Mouse (Mus musculus) cortical plate, adult 2 months (tissue): ENCODE measurements around the gene B4galt7. TPM values are rescaled to one million over a fixed set of nuclear protein-coding genes. Genes with fewer than 3 reads are reported as not detected.
"Not testable (repeated sequence)": the region's sequence is repeated elsewhere in the genome, so short reads cannot be mapped to it uniquely, and the experiment has no call there.

Experiments used
- H3K27ac ChIP-seq: fragments of 200-500 bp; 2 replicates; pipeline ENCODE4 v1.5.1; 2012; ENCODE audit warnings: low read length, control low read depth, inconsistent platforms; ENCODE audit not compliant: insufficient read depth
- H3K4me1 ChIP-seq: fragments of 200-500 bp; 2 replicates; pipeline ENCODE4 v1.6.1; 2011; ENCODE audit warnings: low read length; ENCODE audit not compliant: control insufficient read depth, insufficient read depth
- H3K4me3 ChIP-seq: fragments of 200-500 bp; 2 replicates; pipeline ENCODE4 v1.5.1; 2011; ENCODE audit warnings: mild to moderate bottlenecking, low read length, control low read depth; ENCODE audit not compliant: insufficient read depth
- CTCF ChIP-seq: fragments of 200-500 bp; IDR thresholded peaks from 2 replicates; pipeline ENCODE4 v1.5.1; 2011; ENCODE audit warnings: mild to moderate bottlenecking, control low read depth, low read length; ENCODE audit not compliant: insufficient read depth; ENCODE audit errors: extremely low read depth
- POLR2A ChIP-seq: fragments of 200-500 bp; IDR thresholded peaks from 2 replicates; pipeline ENCODE4 v1.6.1; 2011; ENCODE audit warnings: mild to moderate bottlenecking, low read length, control low read depth; ENCODE audit not compliant: insufficient read depth; ENCODE audit errors: extremely low read depth
- polyA plus RNA-seq: library from polyadenylated mRNA; depleted of rRNA; stranded (reverse); fragments of >200 nt; gene quantifications from 2 replicates; pipeline ENCODE4 v1.2.3, GENCODE M21; 2012; rRNA removed

The B4galt7 gene
- polyA plus RNA-seq, 1 experiment: 30.8 TPM

DNA sequence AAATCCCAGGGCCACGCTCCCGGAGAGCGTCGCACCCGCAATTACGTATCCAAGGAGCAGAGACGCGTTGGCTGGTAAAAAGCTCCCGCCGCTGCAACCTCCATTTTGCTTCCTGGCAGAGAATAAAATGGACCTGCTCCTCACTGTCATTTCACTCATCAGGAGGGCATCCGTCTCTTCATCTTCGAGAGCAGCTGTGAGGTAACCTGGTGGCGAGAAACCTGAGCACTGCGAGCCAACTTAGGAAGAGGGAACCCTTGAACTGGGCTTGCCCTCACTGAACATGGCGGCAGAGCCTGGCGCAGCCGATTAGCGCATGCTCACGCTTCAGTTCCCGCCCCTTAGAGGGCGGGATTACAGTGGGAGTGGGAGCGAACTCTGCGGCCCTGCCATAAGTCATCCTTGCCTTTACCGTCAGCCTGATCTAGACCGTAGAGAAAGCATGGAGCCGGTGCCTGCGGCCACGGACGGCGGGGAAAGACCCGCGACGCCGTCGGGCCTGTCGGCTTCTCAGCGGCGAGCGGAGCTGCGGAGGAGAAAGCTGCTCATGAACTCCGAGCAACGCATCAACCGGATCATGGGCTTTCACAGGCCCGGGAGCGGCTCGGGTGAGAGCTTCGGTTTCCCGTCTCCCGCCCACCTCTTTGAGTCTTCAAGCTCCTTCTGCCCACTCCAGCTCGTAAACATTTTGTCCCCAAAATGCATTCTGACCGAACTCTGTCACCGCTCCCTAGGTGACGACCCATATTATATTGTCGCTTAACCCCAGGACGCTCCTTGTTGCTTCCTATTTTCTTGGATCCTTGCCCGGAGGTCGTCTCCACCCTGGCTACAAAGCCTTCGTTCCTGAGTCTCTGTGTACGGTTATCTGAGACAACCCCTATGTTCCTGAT lies 23.2 kb downstream of the B4galt7 start, which contains the start of gene Caml:
Gene Caml, plus strand, starts transcription at position 357 of the 893 bp plus-strand sequence.
- peaks cover 4% of the 10 kb centered on the region; the same call in 1 of the 2 replicates for H3K4me1 ChIP-seq
- H3K27ac ChIP-seq: peak within 1 kb of the TSS; percentile 86
- peak within 1 kb of the TSS; percentile 60 for H3K4me3 ChIP-seq
- TF ChIP-seq POLR2A (peak; percentile 96), CTCF (no peak)

- TF ChIP-seq CTCF (peak; percentile 48), POLR2A (peak; percentile 87)
- Histone ChIP-seq H3K27ac (no peak within 1 kb of the TSS), H3K4me3 (peak within 1 kb of the TSS; percentile 62), H3K4me1 (0 out of 2 replicates have a peak, but pooled peaks cover 3% of the 10 kb centered on the region)
Measured at GRCm38 (mm10) chr13:55634639-55635127, 35.0 kb downstream of the B4galt7 start, which contains the start of gene Ddx46. Gene Ddx46 (plus strand): TSS chr13:55635027.

DNA sequence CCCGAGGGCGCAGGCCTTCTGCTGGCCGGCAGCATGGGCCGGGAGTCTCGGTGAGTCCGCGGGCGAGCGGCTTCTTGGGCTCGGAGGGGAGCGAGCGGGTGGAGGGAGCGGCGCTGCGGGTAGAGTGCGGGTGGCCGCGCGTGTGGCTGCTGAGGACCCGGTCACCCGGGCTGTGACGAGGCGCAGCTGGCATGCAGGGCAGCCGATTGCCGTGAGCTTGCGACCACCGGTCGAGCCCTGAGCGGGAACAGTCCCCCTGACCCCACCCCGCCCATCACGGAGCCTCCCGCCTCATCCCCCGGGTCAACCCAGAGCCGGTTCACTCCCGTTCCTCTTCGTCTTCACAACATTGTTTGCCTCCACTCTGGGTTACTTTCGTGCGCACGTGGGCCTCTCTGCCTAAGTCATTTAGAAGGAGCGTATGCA lies 35.5 kb downstream of the B4galt7 start:
- peak overlapping the region; percentile 62 for H3K4me3 ChIP-seq
- H3K27ac ChIP-seq: no peak overlapping the region
- 0 out of 2 replicates have a peak, but pooled peaks cover 3% of the 10 kb centered on the region for H3K4me1 ChIP-seq
- no peak for TF ChIP-seq POLR2A
- TF ChIP-seq CTCF: no peak

GRCm38 (mm10) chr13:55636185-55636983 lies 36.7 kb downstream of the B4galt7 start:
- Histone ChIP-seq H3K27ac (no peak overlapping the region), H3K4me1 (0 out of 2 replicates have a peak, but pooled peaks cover 3% of the 10 kb centered on the region), H3K4me3 (no peak overlapping the region)
- TF ChIP-seq CTCF (no peak), POLR2A (no peak)

GRCm38 (mm10) chr13:55640480-55640879 lies 40.8 kb downstream of the B4galt7 start:
- not testable (repeated sequence) for H3K27ac ChIP-seq, H3K4me3 ChIP-seq, H3K4me1 ChIP-seq
- TF ChIP-seq CTCF: peak; percentile 74

GRCm38 (mm10) chr13:55644525-55644924 lies 44.8 kb downstream of the B4galt7 start:
- Histone ChIP-seq H3K27ac (no peak overlapping the region), H3K4me1 (no peaks in the 10 kb centered on the region), H3K4me3 (no peak overlapping the region)
- no peak for TF ChIP-seq POLR2A

DNA sequence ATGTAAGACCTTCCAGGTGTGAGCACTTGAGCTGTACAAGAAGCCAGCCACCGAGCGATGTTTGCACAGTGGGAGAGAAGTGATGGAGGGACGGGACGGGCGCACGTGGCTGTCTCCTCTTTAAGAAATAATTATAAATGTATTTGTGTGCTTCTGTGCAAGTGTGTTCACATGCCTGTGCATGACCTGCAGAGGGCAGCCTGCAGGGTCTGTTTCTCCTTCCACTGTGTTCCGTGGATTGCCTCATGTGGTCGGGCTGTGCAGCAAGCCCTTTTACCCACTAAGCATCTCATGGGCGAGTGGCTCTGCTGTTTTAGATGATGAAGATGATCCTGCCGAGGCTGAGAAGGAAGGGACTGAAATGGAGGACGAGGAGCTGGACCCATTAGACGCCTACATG lies 50.4 kb downstream of the B4galt7 start:
- Histone ChIP-seq H3K27ac (no peak overlapping the region), H3K4me1 (no peaks in the 10 kb centered on the region), H3K4me3 (no peak overlapping the region)
- 0 out of 2 replicates have a peak, but pooled peaks have one; percentile 5 for TF ChIP-seq CTCF
- no peak for TF ChIP-seq POLR2A

GRCm38 (mm10) chr13:55650980-55651379 lies 51.3 kb downstream of the B4galt7 start:
- TF ChIP-seq CTCF (no peak), POLR2A (no peak)
- H3K27ac ChIP-seq: no peak overlapping the region
- H3K4me3 ChIP-seq: no peak overlapping the region
- H3K4me1 ChIP-seq: no peaks in the 10 kb centered on the region

Other genes with a start within 250 kb of the B4galt7 start
- gene Lman2, start 237.1 kb upstream of the B4galt7 start, polyA plus RNA-seq: 53.0 and 57.0 TPM in 2 replicates
- 40.2 and 44.9 TPM in 2 replicates for gene Rgs14, start 230.2 kb upstream of the B4galt7 start, polyA plus RNA-seq
- 0.21 and 0.30 TPM in 2 replicates for gene Slc34a1, start 201.7 kb upstream of the B4galt7 start, polyA plus RNA-seq
- 0.40 and 0.56 TPM in 2 replicates for gene Pfn3, start 184.7 kb upstream of the B4galt7 start, polyA plus RNA-seq
- 0.63 and 1.0 TPM in 2 replicates for gene F12, start 173.1 kb upstream of the B4galt7 start, polyA plus RNA-seq
- gene Grk6, start 154.8 kb upstream of the B4galt7 start, polyA plus RNA-seq: 75.3 and 80.1 TPM in 2 replicates
- 68.1 and 73.5 TPM in 2 replicates for gene Prr7, start 135.6 kb upstream of the B4galt7 start, polyA plus RNA-seq
- 336 and 368 TPM in 2 replicates for gene Dbn1, start 111.8 kb upstream of the B4galt7 start, polyA plus RNA-seq
- 168 and 171 TPM in 2 replicates for gene Pdlim7, start 86.2 kb upstream of the B4galt7 start, polyA plus RNA-seq
- gene Dok3, start 70.6 kb upstream of the B4galt7 start, polyA plus RNA-seq: 15.6 and 16.8 TPM in 2 replicates
- gene Ddx41, start 63.2 kb upstream of the B4galt7 start, polyA plus RNA-seq: 81.1 and 87.4 TPM in 2 replicates
- gene Fam193b, start 28.8 kb upstream of the B4galt7 start, polyA plus RNA-seq: 138 and 157 TPM in 2 replicates
- 111 and 125 TPM in 2 replicates for gene Tmed9, start 26.2 kb upstream of the B4galt7 start, polyA plus RNA-seq
- 67.2 and 73.7 TPM in 2 replicates for gene Caml, start 23.1 kb downstream of the B4galt7 start, polyA plus RNA-seq
- gene Ddx46, start 35.1 kb downstream of the B4galt7 start, polyA plus RNA-seq: 44.5 and 48.3 TPM in 2 replicates
- 62.5 and 65.3 TPM in 2 replicates for gene B230219D22Rik, start 93.2 kb downstream of the B4galt7 start, polyA plus RNA-seq
- 63.9 and 66.4 TPM in 2 replicates for gene Txndc15, start 114.8 kb downstream of the B4galt7 start, polyA plus RNA-seq
- 31.6 and 32.2 TPM in 2 replicates for gene Pcbd2, start 127.5 kb downstream of the B4galt7 start, polyA plus RNA-seq
- 0.38 and 0.44 TPM in 2 replicates for gene Catsper3, start 184.7 kb downstream of the B4galt7 start, polyA plus RNA-seq
- gene Pitx1, start 236.3 kb downstream of the B4galt7 start, polyA plus RNA-seq: not detected in 2 replicates